ENCODE assay signal across 8 mouse cellular contexts in the genomic region with DNA sequence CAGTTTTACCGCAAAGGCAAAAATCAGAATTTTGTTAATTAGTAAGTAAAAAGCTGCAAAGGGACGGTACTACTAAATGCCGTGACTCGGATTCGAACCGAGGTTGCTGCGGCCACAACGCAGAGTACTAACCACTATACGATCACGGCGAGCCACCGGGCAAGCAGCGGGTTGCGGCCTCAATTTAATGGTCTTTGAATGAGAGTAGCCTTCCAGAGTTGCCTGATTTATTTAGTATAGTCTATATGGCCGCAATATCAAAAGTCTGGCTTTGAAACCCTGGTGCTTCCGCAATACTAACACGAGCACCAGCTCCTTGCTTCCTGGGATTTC. TPM values are rescaled to one million over a fixed set of nuclear protein-coding genes. Genes with fewer than 3 reads are reported as not detected.
DNase-seq lines count a peak whose midpoint lies in the region; ATAC-seq and TF ChIP-seq lines count a peak whose summit lies in the region.

No protein-coding gene starts in this region.

- H3K27ac ChIP-seq in cortical plate, adult 2 months (ENCODE audit: insufficient read depth, low read length) = peak overlapping the region; percentile 51

- TF ChIP-seq CTCF in cortical plate, adult 2 months (IDR thresholded peaks at IDR 0.05; ENCODE audit: extremely low read depth, insufficient read depth, low read length) = no peak

- H3K4me1 ChIP-seq in cortical plate, adult 2 months (ENCODE audit: control insufficient read depth, insufficient read depth, low read length) = no peaks in the 10 kb centered on the region

- peak overlapping the region; percentile 61 for H3K4me3 ChIP-seq in cortical plate, adult 2 months (ENCODE audit: insufficient read depth, low read length)

- intact Hi-C loops in left cerebral cortex, postnatal 10 days (cut with DNase I) = loop anchor here (5.0 kb wide), 1 partner anchor 218 kb away; no protein-coding TSS in a partner anchor

- TF ChIP-seq POLR2A in cortical plate, adult 2 months (IDR thresholded peaks at IDR 0.05; ENCODE audit: extremely low read depth, insufficient read depth, low read length) = no peak

- DNase-seq in adipocyte (ENCODE audit: low spot score) = peak; percentile 97
- DNase-seq in gastrocnemius, adult 8-10 months (ENCODE audit: low spot score in 2 of 2) = peak; percentile 90 to 92
- DNase-seq in left cerebral cortex, postnatal 10 days (ENCODE audit: extremely low spot score in 1 of 2, low spot score in 2 of 2) = peak; percentile 91 to 95
- peak; percentile 94 to 95 for DNase-seq in right cerebral cortex, postnatal 10 days (ENCODE audit: low spot score in 2 of 2)
- peak; percentile 93 for DNase-seq in urinary bladder, postnatal 14 days (ENCODE audit: low spot score)

- peak; percentile 58 for ATAC-seq in inflammation-experienced regulatory T-cells, adult 6 months
- ATAC-seq in megakaryocyte progenitor cell, adult 5-6 weeks (replicated peaks; ENCODE audit: poor library complexity) = peak; percentile 25

RNA-seq across cellular contexts. Expression of gene Hfe2, which starts 24.7 kb away (rescaled TPM):
- polyA plus RNA-seq in cortical plate, adult 2 months (2012; rRNA removed) = 1.4 and 1.5 TPM in 2 replicates
- total RNA-seq in gastrocnemius, adult 8-10 months (2022) = 100 to 1,000 TPM; 562 to 917 (median 709) TPM
- polyA plus RNA-seq in inflammation-experienced regulatory T-cells, adult 6 months (2017; shearing (Covaris generic)) = not detected
- under 1 TPM; 0.39 to 0.57 TPM for total RNA-seq in left cerebral cortex, postnatal 10 days (2021)
- not detected in 2 replicates for total RNA-seq in megakaryocyte progenitor cell, adult 5-6 weeks (2015)
- total RNA-seq in megakaryocyte progenitor cell, adult 5-6 weeks (2017) = not detected in 2 replicates

RNA-seq across cellular contexts. Expression of gene BC107364, which starts 48.1 kb away (rescaled TPM):
- not detected in 2 replicates for polyA plus RNA-seq in cortical plate, adult 2 months (2012; rRNA removed)
- not detected for total RNA-seq in gastrocnemius, adult 8-10 months (2022)
- not detected for polyA plus RNA-seq in inflammation-experienced regulatory T-cells, adult 6 months (2017; shearing (Covaris generic))
- not detected for total RNA-seq in left cerebral cortex, postnatal 10 days (2021)
- total RNA-seq in megakaryocyte progenitor cell, adult 5-6 weeks (2015) = not detected in 2 replicates
- total RNA-seq in megakaryocyte progenitor cell, adult 5-6 weeks (2017) = not detected in 2 replicates

RNA-seq across cellular contexts. Expression of gene Txnip, which starts 57.5 kb away (rescaled TPM):
- polyA plus RNA-seq in cortical plate, adult 2 months (2012; rRNA removed) = 31.4 and 38.5 TPM in 2 replicates
- 100 to 1,000 TPM; 365 to 573 (median 474) TPM for total RNA-seq in gastrocnemius, adult 8-10 months (2022)
- polyA plus RNA-seq in inflammation-experienced regulatory T-cells, adult 6 months (2017; shearing (Covaris generic)) = 100 to 1,000 TPM; 160 to 366 (median 354) TPM
- 10 to 100 TPM; 40.3 to 45.4 TPM for total RNA-seq in left cerebral cortex, postnatal 10 days (2021)
- 103 and 139 TPM in 2 replicates for total RNA-seq in megakaryocyte progenitor cell, adult 5-6 weeks (2015)
- total RNA-seq in megakaryocyte progenitor cell, adult 5-6 weeks (2017) = 94.6 and 128 TPM in 2 replicates

Comparison
In these comparisons a context has a peak if more than half of its experiments do, and no peak if none do; other contexts are left out.
1. Peak in every context shown above with its lines: DNase-seq, ATAC-seq, H3K4me3 ChIP-seq and H3K27ac ChIP-seq.
2. RNA of gene Hfe2, which starts 24.7 kb away (total RNA-seq): 562 to 917 TPM in gastrocnemius, adult 8-10 months; 0.39 to 0.57 TPM in left cerebral cortex, postnatal 10 days and not detected in megakaryocyte progenitor cell, adult 5-6 weeks; every median in the first group is over 100 times any median in the second.